Comparison of ENCODE assay signal across 12 mouse cellular contexts in the genomic region with DNA sequence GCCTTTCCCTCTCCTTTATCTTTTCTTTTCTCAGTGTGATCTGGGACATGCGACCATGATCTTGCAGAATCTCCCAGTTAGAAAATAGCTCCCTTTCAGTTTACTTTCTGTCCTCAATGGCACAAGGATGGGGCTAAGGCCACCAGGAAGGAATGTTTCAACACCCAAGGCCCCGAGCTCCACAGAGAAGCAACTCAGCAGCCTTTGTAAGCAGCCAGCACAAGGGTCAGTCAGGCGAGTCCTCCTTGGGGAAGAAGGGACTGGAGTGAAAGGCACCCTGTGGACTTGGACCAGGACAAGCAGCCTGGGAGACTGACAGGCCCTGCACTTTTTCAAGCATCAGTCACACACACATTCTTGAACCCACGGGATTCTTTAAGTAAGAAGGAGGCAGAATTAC. TPM values are rescaled to one million over a fixed set of nuclear protein-coding genes. Genes with fewer than 3 reads are reported as not detected.
DNase-seq lines count a peak whose midpoint lies in the region; ATAC-seq and TF ChIP-seq lines count a peak whose summit lies in the region.
"Had no signal": no experiment of that assay in that cellular context is flagged by ENCODE, and none has a peak within 500 bp of the region (broad histone marks: within the 10 kb centered on the region; RNA-seq: fewer than 3 reads in every experiment).

No protein-coding gene starts in this region.

- TF ChIP-seq POLR2A in kidney, adult 2 months (IDR thresholded peaks at IDR 0.05; ENCODE audit: low read depth, low read length), result no peak

- peak overlapping the region; percentile 73 for H3K27ac ChIP-seq in heart, embryonic 10.5 days
- 0 out of 2 replicates have a peak overlapping the region, but pooled peaks have one; percentile 5 for H3K27ac ChIP-seq in liver, embryonic 16.5 days (ENCODE audit: low read length)
- H3K27ac ChIP-seq in liver, embryonic 11.5 days (ENCODE audit: low read depth, low read length), result no peak overlapping the region
- H3K27ac ChIP-seq in kidney, adult 2 months (ENCODE audit: insufficient read depth, low read depth, low read length), result peak overlapping the region; percentile 77
- H3K27ac ChIP-seq: hindbrain, postnatal 0 days; liver, embryonic 15.5 days; macrophage had no signal

- no peak overlapping the region for H3K4me3 ChIP-seq in heart, embryonic 10.5 days
- H3K4me3 ChIP-seq in liver, embryonic 16.5 days (ENCODE audit: low read depth, low read length), result no peak overlapping the region
- no peak overlapping the region for H3K4me3 ChIP-seq in liver, embryonic 11.5 days (ENCODE audit: low read depth, low read length)
- H3K4me3 ChIP-seq in kidney, adult 2 months (ENCODE audit: insufficient read depth, low read depth, low read length), result no peak overlapping the region
- H3K4me3 ChIP-seq: liver, embryonic 15.5 days had no signal

- H3K9ac ChIP-seq in liver, embryonic 16.5 days (ENCODE audit: low read depth, low read length), result no peak overlapping the region
- no peak overlapping the region for H3K9ac ChIP-seq in liver, embryonic 11.5 days (ENCODE audit: low read depth, low read length)
- H3K9ac ChIP-seq: liver, embryonic 15.5 days had no signal

- H3K4me1 ChIP-seq in heart, embryonic 10.5 days, result peaks cover 91% of the 10 kb centered on the region
- peaks cover 37% of the 10 kb centered on the region for H3K4me1 ChIP-seq in liver, embryonic 16.5 days (ENCODE audit: control insufficient read depth, low read depth, low read length)
- H3K4me1 ChIP-seq in liver, embryonic 11.5 days (replicated peaks; ENCODE audit: control insufficient read depth, insufficient read depth, low read length), result peaks cover 20% of the 10 kb centered on the region
- H3K4me1 ChIP-seq in kidney, adult 2 months (ENCODE audit: control insufficient read depth, insufficient read depth, low read length), result peaks cover 75% of the 10 kb centered on the region

- no peak for ATAC-seq in liver, embryonic 16.5 days (ENCODE audit: low read depth)
- ATAC-seq in liver, embryonic 11.5 days (replicated peaks; ENCODE audit: low FRiP score), result no peak
- ATAC-seq: hindbrain, postnatal 0 days had no signal

- no peaks in the 10 kb centered on the region for H3K27me3 ChIP-seq in heart, embryonic 10.5 days (ENCODE audit: insufficient read depth, poor library complexity, severe bottlenecking)
- no peaks in the 10 kb centered on the region for H3K27me3 ChIP-seq in liver, embryonic 16.5 days (ENCODE audit: control insufficient read depth, insufficient read depth, low read depth, low read length)
- H3K27me3 ChIP-seq in liver, embryonic 11.5 days (replicated peaks; ENCODE audit: control insufficient read depth, insufficient read depth, low read length), result no peaks in the 10 kb centered on the region
- no peaks in the 10 kb centered on the region for H3K27me3 ChIP-seq in kidney, adult 2 months (replicated peaks; ENCODE audit: control insufficient read depth, insufficient read depth, low read length)
- H3K27me3 ChIP-seq: liver, embryonic 15.5 days had no signal

- DNase-seq in heart, embryonic 10.5 days (ENCODE audit: low spot score), result no peak
- no peak for DNase-seq in heart, adult 8-10 months (ENCODE audit: low spot score)
- no peak for DNase-seq in liver, embryonic 11.5 days (ENCODE audit: low spot score)
- peak; percentile 84 for DNase-seq in kidney, adult 2 months
- peak; percentile 85 for DNase-seq in yolk sac, embryonic 10.5 days (ENCODE audit: low spot score)
- no peak for DNase-seq in lung, adult 18-20 months
- DNase-seq: retina, postnatal 1 day; thymus, adult 18-20 months had no signal

- H3K9me3 ChIP-seq in heart, embryonic 10.5 days, result no peaks in the 10 kb centered on the region
- no peaks in the 10 kb centered on the region for H3K9me3 ChIP-seq in liver, embryonic 16.5 days (replicated peaks; ENCODE audit: control insufficient read depth, low read length)
- H3K9me3 ChIP-seq in liver, embryonic 11.5 days (ENCODE audit: control insufficient read depth, low read length), result no peaks in the 10 kb centered on the region
- H3K9me3 ChIP-seq: liver, embryonic 15.5 days had no signal

- H3K4me2 ChIP-seq in liver, embryonic 16.5 days (ENCODE audit: low read depth, low read length), result no peak overlapping the region
- H3K4me2 ChIP-seq in liver, embryonic 11.5 days, result no peak overlapping the region
- H3K4me2 ChIP-seq: liver, embryonic 15.5 days had no signal

- no peak for TF ChIP-seq CTCF in kidney, adult 2 months (conservative IDR thresholded peaks at IDR 0.05; ENCODE audit: insufficient read depth, insufficient read length, low read depth, low read length)

- peaks cover 4% of the 10 kb centered on the region; the same call in 1 of the 2 replicates for H3K36me3 ChIP-seq in heart, embryonic 10.5 days
- no peaks in the 10 kb centered on the region for H3K36me3 ChIP-seq in liver, embryonic 16.5 days (ENCODE audit: control insufficient read depth, insufficient read depth)
- H3K36me3 ChIP-seq in liver, embryonic 11.5 days (ENCODE audit: control insufficient read depth, insufficient read depth, low read length), result no peaks in the 10 kb centered on the region; the same call in 1 of the 2 replicates
- no peaks in the 10 kb centered on the region for H3K36me3 ChIP-seq in kidney, adult 2 months (ENCODE audit: control insufficient read depth, insufficient read depth, low read length)

- WGBS in heart, embryonic 10.5 days, result 27% methylated on average over 4 of the region's 4 CpGs
- WGBS in liver, embryonic 16.5 days (ENCODE audit: insufficient replicate concordance), result 41% methylated on average over 4 of the region's 4 CpGs
- WGBS in liver, embryonic 11.5 days, result 53% methylated on average over 4 of the region's 4 CpGs
- 51% methylated on average over 4 of the region's 4 CpGs for WGBS in kidney, adult 2 months

RNA-seq across cellular contexts. Expression of a gene that starts 16.6 kb away (rescaled TPM):
- polyA plus RNA-seq in heart, embryonic 10.5 days (2016; fragmentation: Nextera tagmentation; extraction: Ambion mirVana), result 26.5 and 30.1 TPM in 2 replicates
- total RNA-seq in heart, adult 8-10 months (2022), result 10 to 100 TPM; 38.6 to 50.6 (median 50.1) TPM
- polyA plus RNA-seq in liver, embryonic 16.5 days (2015; fragmentation: Nextera tagmentation; extraction: Ambion mirVana), result 19.3 and 22.1 TPM in 2 replicates
- 15.0 and 17.3 TPM in 2 replicates for polyA plus RNA-seq in liver, embryonic 11.5 days (2014; fragmentation: Nextera tagmentation; extraction: Ambion mirVana)
- polyA plus RNA-seq in kidney, adult 2 months (2012; rRNA removed), result 33.4 and 43.4 TPM in 2 replicates

Comparison
In these comparisons a context has a peak if more than half of its experiments do, and no peak if none do; other contexts are left out.
1. DNase-seq: peak in kidney, adult 2 months (single experiment) and yolk sac, embryonic 10.5 days (single experiment); none in heart, embryonic 10.5 days (single experiment), heart, adult 8-10 months (single experiment), liver, embryonic 11.5 days (single experiment) and lung, adult 18-20 months (0 of 2).